Mouse (Mus musculus) small intestine, adult 2 months (tissue): ENCODE measurements at regions not wholly inside any gene's neighbourhood (a gene's known extent, or its start where the extent isn't known, plus 50 kb on each side); places are given as distances from the start of the nearest gene placed in this dataset.

Source experiments
- CTCF ChIP-seq: fragments of 200-500 bp; IDR thresholded peaks from 2 replicates; pipeline ENCODE4 v1.5.1; 2012; ENCODE audit warnings: low read depth, mild to moderate bottlenecking, control low read depth, inconsistent platforms, low read length, moderate library complexity, mixed read lengths; ENCODE audit not compliant: insufficient replicate concordance, insufficient read length; ENCODE audit errors: extremely low read depth
- POLR2A ChIP-seq: fragments of 200-500 bp; IDR thresholded peaks from 2 replicates; pipeline ENCODE4 v1.6.1; 2012; ENCODE audit warnings: low read depth, mild to moderate bottlenecking, control low read depth, inconsistent platforms, low read length, moderate library complexity

DNA sequence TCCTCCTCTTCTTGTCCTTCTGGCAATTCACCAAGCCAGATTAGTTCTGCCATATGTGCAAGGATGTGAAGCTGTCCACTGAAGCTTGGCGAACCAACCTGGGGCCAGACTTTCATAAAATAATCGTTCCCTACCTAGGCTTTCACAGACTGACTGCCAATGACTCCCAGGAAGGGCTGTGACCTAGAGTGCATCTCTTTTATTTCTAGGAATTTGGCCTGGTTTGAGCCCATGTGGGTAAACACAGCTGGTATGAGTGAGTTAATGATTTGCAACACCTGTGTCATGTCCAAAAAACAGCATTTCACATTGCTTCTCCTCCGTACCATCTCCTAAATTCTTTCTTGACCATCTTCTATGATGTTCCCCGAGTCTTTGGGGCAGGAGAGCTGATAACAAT lies 178.0 kb upstream of the A1bg start:
- TF ChIP-seq POLR2A (no peak), CTCF (no peak)
